Mouse (Mus musculus) 3T3-L1 (cell line): ENCODE results near the gene Pnrc1.
A peak's percentile ranks its signal among the peaks of the same experiment; 100 is the strongest.
"Not testable (repeated sequence)": the region's sequence is repeated elsewhere in the genome, so short reads cannot be mapped to it uniquely, and the experiment has no call there.

Experiments used
- DNase-seq: peaks from one replicate; pipeline ENCODE4 v3.0.0-alpha.2; 2015; ENCODE audit warnings: low read depth, low spot score

The Pnrc1 gene

DNA sequence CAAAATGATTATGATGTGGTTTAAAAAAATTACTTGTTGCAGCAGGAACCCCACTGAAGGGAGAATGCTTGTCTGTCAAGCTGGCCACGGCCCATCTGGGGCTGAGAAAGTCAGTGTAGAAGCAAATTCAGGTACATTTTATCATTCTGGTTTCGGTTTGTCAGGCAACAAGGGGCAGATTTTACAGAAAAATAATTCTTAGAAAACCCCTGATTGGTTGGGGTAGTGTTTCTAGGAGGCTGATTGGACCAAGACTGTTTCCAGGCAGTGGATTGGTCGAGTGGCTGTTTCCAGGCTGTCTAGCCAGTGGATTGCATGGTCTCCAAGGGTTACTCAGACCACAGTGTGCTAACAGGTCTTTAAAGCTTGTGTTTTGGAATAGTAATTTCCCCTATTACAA, at the start of gene Pnrc1:
TSS of gene Pnrc1 (minus strand) at position 162 of the 400 bp plus-strand sequence.
- DNase-seq = peak; percentile 93

DNA sequence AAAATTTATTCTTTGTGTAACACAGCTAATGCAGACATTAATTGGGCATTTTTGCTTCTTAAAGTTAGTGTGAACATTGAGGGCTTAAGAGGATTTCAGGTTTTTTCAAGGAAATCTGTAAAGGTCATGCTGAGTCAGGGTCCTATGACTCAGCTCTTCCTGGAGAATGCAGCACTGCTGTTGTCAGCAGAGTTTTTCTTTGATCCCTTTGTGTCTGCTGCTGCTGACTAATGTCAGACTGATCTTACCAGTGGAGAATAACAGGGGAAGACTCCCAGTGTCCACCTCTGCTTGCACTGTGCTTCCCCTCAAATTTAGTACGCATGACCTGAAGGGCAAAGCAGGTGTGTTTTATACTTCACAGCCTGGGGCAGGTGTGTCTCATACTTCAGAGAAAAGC, 48.0 kb upstream of the Pnrc1 start:
- peak; percentile 77 for DNase-seq

GRCm38 (mm10) chr4:33332956-33333455, 43.0 kb upstream of the Pnrc1 start:
- DNase-seq = peak; percentile 60

- no peak for DNase-seq
Measured at GRCm38 (mm10) chr4:33331147-33331546, 41.2 kb upstream of the Pnrc1 start.

- DNase-seq = no peak
Measured at GRCm38 (mm10) chr4:33315840-33316239, 25.9 kb upstream of the Pnrc1 start.

GRCm38 (mm10) chr4:33314150-33314549, 24.2 kb upstream of the Pnrc1 start:
- DNase-seq = not testable (repeated sequence)

GRCm38 (mm10) chr4:33310840-33311437, 21.0 kb upstream of the Pnrc1 start:
- peak; percentile 38 for DNase-seq

DNA sequence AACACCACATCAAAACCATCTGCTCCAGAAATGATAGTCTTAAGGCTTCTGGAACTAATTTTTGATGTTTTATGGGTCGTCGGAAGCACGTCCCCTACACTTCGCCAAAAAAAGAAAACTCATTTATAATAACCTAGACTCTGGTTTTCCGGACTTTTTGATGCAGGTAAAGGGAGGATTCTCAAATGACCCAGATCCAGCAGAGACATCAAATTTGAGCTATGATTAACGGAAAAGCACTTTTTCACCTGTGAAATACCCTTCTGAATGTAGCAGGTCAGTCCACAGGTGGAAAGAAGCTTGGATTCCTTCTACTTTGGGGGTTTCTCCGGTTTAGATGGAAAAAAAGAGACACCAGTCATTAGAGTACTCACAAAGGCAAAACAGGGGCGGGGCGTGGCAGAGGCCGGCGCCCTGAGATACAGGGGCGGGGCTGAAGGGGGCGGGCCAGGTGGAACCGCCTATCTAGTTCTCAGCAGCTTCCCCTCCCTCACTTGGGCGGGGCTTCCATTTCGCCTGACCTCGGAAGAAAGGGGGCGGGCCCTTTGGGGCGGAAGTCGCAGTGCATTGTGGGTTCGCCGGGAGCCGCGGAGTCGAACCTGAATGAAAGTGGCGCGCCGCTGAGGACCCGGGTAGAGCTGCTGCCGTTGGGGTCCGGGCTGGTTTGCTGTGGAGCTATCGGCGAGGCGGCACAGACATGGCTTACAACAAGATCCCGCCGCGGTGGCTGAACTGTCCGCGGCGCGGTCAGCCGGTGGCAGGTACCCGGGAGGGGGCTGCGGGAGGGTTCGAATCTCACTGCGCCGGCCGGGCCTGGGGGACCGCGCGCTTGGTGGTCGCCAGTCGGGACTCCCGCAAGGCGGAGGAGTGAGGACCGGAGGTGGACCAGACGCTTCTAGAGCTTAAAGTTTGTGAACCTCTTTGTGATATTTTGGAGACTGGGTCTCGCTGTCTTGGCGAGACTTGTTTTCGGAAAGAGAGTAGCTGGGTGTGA, 20.1 kb upstream of the Pnrc1 start, which contains the start of gene Rngtt:
TSS of gene Rngtt (plus strand) at position 548 of the 994 bp plus-strand sequence.
- peak; percentile 98 for DNase-seq

GRCm38 (mm10) chr4:33307146-33307545, 17.2 kb upstream of the Pnrc1 start:
- no peak for DNase-seq

- no peak for DNase-seq
Measured at GRCm38 (mm10) chr4:33303057-33303456, 13.1 kb upstream of the Pnrc1 start.

DNA sequence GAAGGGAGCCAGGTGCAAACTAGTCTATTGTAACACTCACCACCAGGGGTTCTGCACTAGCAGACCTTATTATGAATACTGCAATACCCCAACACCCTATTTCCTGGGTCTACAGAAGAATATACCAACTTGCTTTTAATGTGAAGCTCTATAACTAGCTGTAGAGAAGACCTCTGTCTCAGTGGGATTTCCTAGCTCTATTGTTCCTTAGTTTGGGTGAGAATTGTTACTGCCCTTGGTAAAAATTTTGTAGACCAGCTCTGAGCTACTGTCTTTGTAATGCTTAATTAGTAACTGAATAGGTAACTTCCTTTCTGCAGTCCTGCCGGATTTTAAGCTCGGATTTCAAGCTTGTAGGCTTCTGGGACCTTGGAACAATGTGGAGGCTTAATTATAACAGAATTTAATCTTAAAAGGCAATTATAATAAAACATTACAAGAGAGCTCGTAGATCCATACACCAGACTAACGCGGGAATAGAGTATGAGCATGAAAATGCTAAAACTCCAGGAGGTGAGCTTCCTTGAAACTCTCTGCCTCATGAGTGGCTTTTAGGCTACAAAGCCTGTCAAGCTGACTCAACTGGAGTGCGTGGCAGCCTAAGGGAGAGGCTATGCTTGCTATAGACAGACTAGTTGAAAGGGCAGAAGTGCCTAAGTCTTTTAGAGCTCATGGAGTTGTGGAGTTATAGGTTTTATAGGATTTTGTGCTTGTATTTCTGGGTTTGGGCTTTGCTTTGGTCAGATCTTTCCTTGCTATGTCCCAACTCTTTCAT, 11.1 kb upstream of the Pnrc1 start:
- not testable (repeated sequence) for DNase-seq

GRCm38 (mm10) chr4:33292409-33293370, 2.7 kb upstream of the Pnrc1 start:
- peak; percentile 88 for DNase-seq

DNA sequence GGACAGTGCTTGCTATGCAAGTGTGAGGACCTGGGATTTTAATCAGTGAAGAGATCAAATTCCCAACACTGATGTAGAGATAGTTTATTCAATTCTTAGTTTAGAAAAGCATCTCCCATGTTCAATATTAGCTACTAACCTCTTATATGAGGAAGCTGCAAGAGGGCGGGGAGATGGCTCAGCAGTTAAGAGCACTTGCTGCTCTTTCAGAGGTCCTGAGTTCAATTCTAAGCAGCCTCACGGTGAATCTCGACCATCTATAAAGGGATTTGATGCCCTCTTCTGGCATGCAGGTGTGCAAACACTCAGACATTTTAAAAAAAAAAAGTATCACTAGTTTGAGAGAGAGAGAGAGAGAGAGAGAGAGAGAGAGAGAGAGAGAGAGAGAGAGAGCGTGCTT, 915 bp upstream of the Pnrc1 start:
- DNase-seq = peak; percentile 68

DNA sequence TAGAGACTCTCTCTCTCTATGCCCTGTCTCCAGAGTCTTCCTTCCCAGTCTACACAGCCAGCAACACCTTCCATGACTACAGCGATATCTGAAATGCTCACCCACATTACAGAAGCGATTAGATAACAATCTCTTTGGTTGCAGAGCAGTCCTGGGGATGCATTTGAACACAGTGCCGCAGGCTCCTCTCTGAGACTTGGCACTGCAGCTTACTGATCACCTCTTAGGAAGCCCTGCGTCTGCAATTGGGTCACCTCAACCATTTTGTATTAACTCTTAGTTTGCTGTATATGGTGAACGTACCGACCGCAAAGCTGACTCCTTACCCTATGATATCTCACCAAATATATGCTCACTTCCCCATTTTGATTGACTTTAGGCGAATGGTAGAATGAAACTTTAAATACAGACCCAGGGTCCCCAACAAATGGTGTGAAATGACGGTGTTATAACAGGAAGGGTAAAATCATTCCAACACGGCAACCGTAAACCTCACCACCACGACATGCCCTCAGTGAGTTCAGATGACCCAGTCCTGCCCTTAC, 785 bp downstream of the Pnrc1 start:
- DNase-seq = no peak

DNA sequence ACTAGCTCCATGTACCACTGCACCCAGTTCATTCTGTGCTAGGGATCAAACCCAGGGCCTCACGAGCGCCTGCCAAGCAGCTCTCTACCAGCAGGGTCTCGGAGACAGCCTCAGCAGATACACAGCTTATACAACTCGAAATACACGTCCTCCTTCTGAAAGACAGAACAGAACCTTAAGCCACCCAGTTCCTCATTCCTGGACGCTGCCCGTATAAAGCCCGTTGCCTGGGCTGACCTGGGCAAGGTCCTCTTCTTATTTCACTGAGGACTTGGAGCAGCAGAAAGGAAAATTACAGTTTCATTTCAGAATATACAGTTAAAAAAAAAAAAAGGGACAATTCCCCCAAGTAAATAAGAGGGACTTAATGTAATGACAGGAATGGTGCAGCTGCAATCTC, 4.5 kb downstream of the Pnrc1 start:
- DNase-seq = no peak

DNA sequence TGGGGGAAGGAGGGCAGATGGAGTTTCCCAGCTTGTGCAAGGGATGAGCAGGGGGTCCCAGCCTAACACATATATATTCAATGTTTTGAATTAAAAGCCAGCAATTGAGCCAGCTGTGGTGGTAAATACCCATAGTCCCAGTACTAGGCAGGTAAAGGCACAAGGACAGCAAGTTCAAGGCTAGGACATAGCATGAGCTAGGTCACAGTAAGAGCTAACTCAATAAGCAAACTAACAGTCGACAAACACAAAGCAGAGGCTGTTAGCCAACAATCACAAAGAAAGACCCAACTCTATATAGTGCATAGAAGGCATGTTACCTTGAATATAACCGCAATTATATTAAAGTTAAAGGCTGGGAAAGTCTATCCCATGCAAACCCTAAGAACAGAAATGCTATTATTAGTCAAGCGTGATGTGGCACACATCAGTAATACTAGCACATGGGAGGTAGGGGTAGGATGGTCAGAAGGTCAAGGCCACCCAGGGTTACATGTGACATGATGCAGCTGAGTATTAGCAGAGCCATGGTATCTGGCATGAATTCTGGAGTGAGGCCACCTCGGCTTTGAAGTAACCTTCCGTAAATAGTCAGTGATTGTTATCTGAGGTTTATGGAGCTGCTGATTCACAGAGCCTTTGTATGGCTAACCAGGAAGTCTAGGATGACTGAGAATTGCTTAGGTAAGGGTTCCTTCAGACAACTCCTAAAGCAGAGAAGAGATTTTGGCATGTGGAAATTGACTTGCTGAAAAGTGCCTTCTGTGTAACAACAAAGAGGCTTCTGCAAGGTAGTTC, 5.7 kb downstream of the Pnrc1 start:
- no peak for DNase-seq

GRCm38 (mm10) chr4:33281891-33282685, 7.9 kb downstream of the Pnrc1 start:
- peak; percentile 28 for DNase-seq

GRCm38 (mm10) chr4:33273437-33273836, 16.5 kb downstream of the Pnrc1 start:
- peak; percentile 19 for DNase-seq
